Mouse (Mus musculus): ENCODE measurements around the gene Pja2.
A peak's percentile ranks its signal among the peaks of the same experiment; 100 is the strongest.
"Not testable (repeated sequence)": the region's sequence is repeated elsewhere in the genome, so short reads cannot be mapped to it uniquely, and the experiment has no call there.

Pja2 gene

DNA sequence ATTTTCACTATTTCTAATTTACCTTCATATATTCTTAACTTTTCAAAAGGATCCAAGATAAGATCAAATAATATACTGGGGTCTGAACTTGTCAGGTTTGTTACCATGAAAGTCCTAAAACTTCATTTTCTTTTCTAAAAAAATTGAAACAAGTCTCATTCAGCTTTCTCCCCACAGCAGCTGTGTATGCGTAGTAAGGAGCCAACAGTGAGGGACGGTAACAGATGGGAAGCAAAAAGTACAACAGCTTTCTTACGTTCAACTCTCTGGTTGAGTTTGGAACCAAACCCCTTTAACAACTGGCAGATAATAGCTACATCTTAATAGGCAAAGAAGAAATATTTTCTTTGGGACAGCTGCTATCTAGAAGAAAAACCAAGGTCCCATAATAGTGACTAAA, 50.3 kb downstream of the Pja2 start:
- DNase-seq (ENCODE audit: extremely low read depth, low read depth): not testable (repeated sequence)

DNA sequence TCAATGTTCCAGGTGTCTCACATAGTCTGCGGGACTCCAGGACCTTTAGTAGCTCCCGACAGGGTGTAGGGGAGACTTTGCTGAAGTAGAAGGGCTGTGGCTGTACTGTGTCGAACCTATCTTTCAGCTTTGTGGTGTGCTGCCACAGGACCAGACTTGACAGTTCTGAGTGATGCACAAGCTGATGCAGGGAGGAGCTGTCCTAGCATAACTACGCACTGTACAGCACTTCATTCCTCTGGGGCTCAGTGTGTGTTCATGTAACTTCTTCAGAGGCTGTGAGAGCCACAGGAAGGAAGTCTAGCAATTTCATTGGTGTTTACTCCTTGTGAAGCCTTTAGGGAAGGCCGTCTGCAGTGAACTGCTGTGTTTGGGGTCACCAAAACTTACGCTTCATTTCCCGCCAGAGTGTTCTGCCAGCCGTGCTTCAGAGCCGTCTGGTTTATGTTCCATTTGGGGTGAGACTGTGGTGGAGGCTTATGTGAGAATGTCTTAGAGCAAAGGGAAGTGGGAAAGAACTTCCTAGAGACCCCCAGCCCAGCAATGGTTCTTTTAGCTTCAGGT, 54.0 kb downstream of the Pja2 start:
- DNase-seq (ENCODE audit: extremely low read depth, low read depth): no peak

DNA sequence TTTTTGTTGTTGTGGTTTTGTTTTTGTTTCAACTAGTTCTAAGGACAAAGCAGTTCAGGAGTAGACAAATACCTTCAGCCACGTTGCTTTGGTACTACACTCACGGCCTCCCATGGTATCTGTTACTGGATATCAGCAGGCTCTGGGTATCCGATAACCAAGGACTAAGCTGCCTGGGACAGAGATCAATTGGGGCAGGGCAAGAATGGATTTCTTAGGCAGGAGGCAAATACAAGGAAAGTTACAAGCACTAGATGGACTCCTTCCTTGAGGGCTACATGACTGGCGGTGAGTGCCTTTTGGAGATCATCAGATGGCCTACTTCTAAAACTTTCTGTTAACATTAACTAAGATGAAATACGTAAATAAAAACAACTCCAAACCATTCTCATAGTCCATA, 55.0 kb downstream of the Pja2 start:
- DNase-seq (ENCODE audit: extremely low read depth, low read depth): no peak

GRCm38 (mm10) chr17:64275188-64275587, 56.5 kb downstream of the Pja2 start:
- no peak for DNase-seq (ENCODE audit: extremely low read depth, low read depth)

- DNase-seq (ENCODE audit: extremely low read depth, low read depth): no peak
Observed at GRCm38 (mm10) chr17:64274341-64275105, 57.2 kb downstream of the Pja2 start.

DNA sequence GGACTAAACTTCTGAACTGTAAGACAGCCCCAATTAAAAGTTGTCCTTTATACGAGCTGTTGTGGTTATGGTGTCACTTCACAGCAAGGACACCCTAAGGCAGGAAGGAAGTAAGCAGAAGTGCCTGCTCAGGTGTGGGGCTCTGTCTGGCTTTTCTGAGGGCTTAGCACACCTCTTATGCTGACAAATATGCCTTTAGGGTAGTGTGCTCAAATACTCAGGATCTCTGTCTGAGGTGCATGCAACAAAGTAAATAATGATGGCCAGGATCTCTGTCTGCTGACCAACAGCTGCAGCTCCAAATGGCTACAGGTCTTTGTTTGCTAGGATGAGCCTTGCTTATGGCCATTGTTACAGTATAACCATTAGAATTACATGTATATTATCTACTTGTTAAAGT, 71.1 kb downstream of the Pja2 start:
- no peak for DNase-seq (ENCODE audit: extremely low read depth, low read depth)

GRCm38 (mm10) chr17:64248246-64248645, 83.5 kb downstream of the Pja2 start:
- no peak for DNase-seq (ENCODE audit: extremely low read depth, low read depth)

DNA sequence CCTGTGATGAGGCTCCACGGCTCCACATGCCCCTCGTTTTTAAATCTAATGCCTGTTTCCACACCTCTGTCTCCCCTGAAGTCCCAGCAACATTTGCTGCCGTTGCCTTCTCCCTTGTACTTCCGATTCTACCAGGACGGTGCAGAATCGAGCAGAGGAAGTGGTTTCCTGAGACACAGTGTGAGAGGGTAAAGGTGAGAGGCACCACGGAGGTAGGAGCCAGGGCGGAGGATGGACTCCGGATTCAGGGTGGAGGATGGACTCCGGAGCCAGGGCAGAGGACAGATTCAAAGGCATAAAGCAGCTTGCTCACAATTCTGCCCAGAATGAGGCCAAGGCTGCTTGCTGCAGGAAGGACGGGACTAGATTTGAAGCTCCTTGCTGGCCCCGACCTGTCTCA, 88.8 kb downstream of the Pja2 start:
- DNase-seq (ENCODE audit: extremely low read depth, low read depth): no peak

DNA sequence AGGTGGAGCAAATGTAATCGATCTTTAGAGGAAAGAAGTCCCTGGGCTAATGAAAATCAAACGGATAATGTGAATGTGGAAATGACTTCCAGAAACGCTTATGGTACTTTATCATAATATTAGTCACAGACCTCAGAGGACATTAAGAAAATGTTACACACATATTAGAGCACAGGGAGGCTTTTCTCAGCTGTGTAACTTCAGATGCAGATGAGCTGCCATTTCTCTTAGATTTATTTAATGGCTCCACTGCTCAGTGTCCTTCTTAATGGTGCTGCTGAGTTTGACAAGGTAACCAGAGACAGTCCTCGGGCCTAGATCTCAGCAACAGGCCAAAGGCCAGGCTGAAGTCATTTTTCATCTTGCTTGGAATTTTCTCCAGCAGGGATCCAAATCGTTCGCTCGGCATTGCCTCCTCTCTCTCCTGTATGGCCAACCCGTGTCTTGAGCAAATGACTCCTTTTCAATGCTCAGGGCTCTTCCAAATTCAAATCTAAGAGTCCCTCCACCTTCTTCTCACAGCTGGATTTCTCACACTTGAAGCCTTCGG, 89.3 kb downstream of the Pja2 start:
- DNase-seq (ENCODE audit: extremely low read depth, low read depth): no peak

DNA sequence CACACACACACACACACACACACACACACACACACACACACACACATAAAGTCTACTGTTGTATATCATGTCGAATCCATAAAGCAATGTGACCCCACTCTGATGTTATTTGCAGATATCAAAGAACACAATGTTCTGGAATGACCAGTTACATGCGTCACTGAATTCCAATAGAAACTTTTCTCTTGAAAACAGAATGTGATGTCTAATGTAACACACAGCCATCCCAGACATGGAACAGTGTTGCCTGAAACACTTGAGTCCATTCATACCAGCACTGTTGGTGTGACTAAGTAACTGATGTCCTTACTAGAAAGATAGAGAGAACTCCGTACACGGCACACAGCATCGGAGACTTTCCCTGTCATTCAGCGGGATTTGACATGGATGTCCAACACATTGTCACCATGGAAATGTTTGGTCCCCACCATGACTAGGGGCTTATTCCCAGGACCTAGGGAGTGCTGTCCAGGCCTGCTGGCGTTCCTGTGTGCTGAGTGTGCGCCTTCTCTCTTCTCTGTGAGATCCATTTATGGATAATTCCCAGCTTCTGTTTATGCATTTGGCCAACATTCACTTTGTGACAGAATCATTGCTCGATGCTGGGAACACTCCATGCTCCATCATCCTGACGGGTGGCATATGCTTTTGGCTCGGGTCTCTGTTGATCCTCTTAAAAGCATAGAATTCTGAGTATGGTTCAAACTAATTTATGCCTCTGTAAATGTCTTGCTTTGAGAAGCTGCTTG, 90.0 kb downstream of the Pja2 start:
- DNase-seq (ENCODE audit: extremely low read depth, low read depth): no peak

- DNase-seq (ENCODE audit: extremely low read depth, low read depth): peak; percentile 43
Observed at GRCm38 (mm10) chr17:64232134-64232533, 99.6 kb downstream of the Pja2 start.

- not testable (repeated sequence) for DNase-seq (ENCODE audit: extremely low read depth, low read depth)
Observed at GRCm38 (mm10) chr17:64231637-64232036, 100.1 kb downstream of the Pja2 start.

DNA sequence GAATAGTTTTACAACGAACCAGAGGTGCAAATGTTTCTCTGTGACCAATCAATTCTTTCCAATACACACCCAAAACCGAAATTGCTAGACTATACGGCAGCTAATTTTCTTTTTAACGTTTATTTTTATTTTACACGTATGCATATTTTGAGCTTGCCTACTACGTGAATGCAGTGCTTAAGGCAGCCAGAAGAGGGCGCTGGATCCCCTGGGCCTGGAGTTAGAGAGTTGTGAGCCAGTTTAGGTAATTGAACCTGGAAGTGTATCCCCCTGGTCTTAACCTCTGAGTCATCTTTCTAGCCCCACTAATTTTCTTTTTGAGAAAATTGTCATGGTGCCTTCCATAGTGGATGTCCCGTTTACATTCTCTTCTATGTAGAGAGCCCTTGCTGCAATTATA, 100.5 kb downstream of the Pja2 start:
- peak; percentile 51 for DNase-seq (ENCODE audit: extremely low read depth, low read depth)

Data from MEL-GATA-1-ER (cell line).